Mouse (Mus musculus) CH12.LX (cell line): ENCODE data around the gene Thumpd1. TPM values are rescaled to one million over a fixed set of nuclear protein-coding genes. Genes with fewer than 3 reads are reported as not detected.

Experiments
- DNase-seq: peaks from one replicate; pipeline ENCODE4 v3.0.0-alpha.2; 2013; ENCODE audit errors: extremely low read depth
- H3K27ac ChIP-seq: 2 replicates; pipeline ENCODE4 v1.5.1; 2012; ENCODE audit warnings: low read depth, mild to moderate bottlenecking, control low read depth, moderate library complexity; ENCODE audit not compliant: insufficient read depth
- H3K27me3 ChIP-seq: replicated peaks from 2 replicates; pipeline ENCODE3; 2012; ENCODE audit warnings: inconsistent platforms
- H3K36me3 ChIP-seq, 2 experiments: replicated peaks in 1 of 2; 2 replicates each; pipeline versions ENCODE3 to v1.6.1; 2012; ENCODE audit warnings: inconsistent platforms in 1 of 2, low read length in 1 of 2, mild to moderate bottlenecking in 1 of 2, mixed read lengths in 1 of 2, moderate library complexity in 1 of 2; ENCODE audit not compliant: control insufficient read depth in 1 of 2, insufficient read depth in 1 of 2
- H3K4me1 ChIP-seq, 2 experiments: 2 replicates each; pipeline ENCODE4 v1.6.1; 2012; ENCODE audit warnings: inconsistent platforms in 1 of 2, moderate library complexity in 1 of 2; ENCODE audit not compliant: insufficient read depth in 2 of 2, control insufficient read depth in 1 of 2
- H3K4me2 ChIP-seq: 2 replicates; pipeline ENCODE4 v1.6.1; 2012; ENCODE audit warnings: low read depth, mild to moderate bottlenecking, control low read depth; ENCODE audit not compliant: poor library complexity, insufficient read depth, severe bottlenecking
- H3K4me3 ChIP-seq, 3 experiments: fragments of 150-350 bp in 1 of 3; sonication (generic) in 1 of 3; replicated peaks in 1 of 3; 2 replicates each; pipeline versions ENCODE3 to v1.5.1; 2011 to 2012; ENCODE audit warnings: low read depth in 2 of 3, low read length in 2 of 3, mild to moderate bottlenecking in 2 of 3, moderate library complexity in 2 of 3, control low read depth in 1 of 3, improper control_type of control experiment in 1 of 3, inconsistent platforms in 1 of 3, mixed read lengths in 1 of 3; ENCODE audit not compliant: poor library complexity in 1 of 3
- H3K79me2 ChIP-seq: replicated peaks from 2 replicates; pipeline ENCODE4 v1.6.1; 2012; ENCODE audit warnings: mild to moderate bottlenecking, moderate library complexity; ENCODE audit not compliant: control insufficient read depth, poor library complexity, insufficient read depth, severe bottlenecking; ENCODE audit errors: extremely low read depth
- H3K9ac ChIP-seq: 2 replicates; pipeline ENCODE4 v1.6.1; 2012; ENCODE audit warnings: low read depth, mild to moderate bottlenecking, control low read depth, moderate library complexity; ENCODE audit not compliant: insufficient read depth
- H3K9me3 ChIP-seq: replicated peaks from 2 replicates; pipeline ENCODE3; 2012; ENCODE audit warnings: low read length, inconsistent platforms, mixed read lengths
- ELF1 ChIP-seq: IDR thresholded peaks from 2 replicates; pipeline ENCODE4 v1.6.1; 2014; ENCODE audit warnings: low read depth, mild to moderate bottlenecking, inconsistent platforms, low read length, improper control_type of control experiment
- ETS1 ChIP-seq: conservative IDR thresholded peaks from 2 replicates; pipeline ENCODE4 v1.6.1; 2012; ENCODE audit warnings: low read depth, mild to moderate bottlenecking, inconsistent platforms, low read length, improper control_type of control experiment, moderate library complexity
- JUND ChIP-seq: conservative IDR thresholded peaks from 2 replicates; pipeline ENCODE4 v1.6.1; 2011; ENCODE audit warnings: low read depth, low read length, improper control_type of control experiment
- MAZ ChIP-seq: IDR thresholded peaks from 2 replicates; pipeline ENCODE4 v1.6.1; 2012; ENCODE audit warnings: low read depth, mild to moderate bottlenecking, inconsistent platforms, low read length, improper control_type of control experiment, moderate library complexity
- MEF2A ChIP-seq: IDR thresholded peaks from 2 replicates; pipeline ENCODE4 v1.6.1; 2014; ENCODE audit warnings: low read depth, mild to moderate bottlenecking, inconsistent platforms, low read length, improper control_type of control experiment, borderline replicate concordance
- MXI1 ChIP-seq: IDR thresholded peaks from 2 replicates; pipeline ENCODE4 v1.6.1; 2011; ENCODE audit warnings: mild to moderate bottlenecking, low read depth, low read length, improper control_type of control experiment
- NRF1 ChIP-seq: IDR thresholded peaks from 2 replicates; pipeline ENCODE4 v1.6.1; 2014; ENCODE audit warnings: low read depth, mild to moderate bottlenecking, inconsistent platforms, low read length, improper control_type of control experiment, moderate library complexity
- POLR2AphosphoS2 ChIP-seq: IDR thresholded peaks from 2 replicates; pipeline ENCODE4 v1.6.1; 2011; ENCODE audit warnings: low read depth, low read length, improper control_type of control experiment
- RAD21 ChIP-seq: IDR thresholded peaks from 2 replicates; pipeline ENCODE4 v1.6.1; 2011; ENCODE audit warnings: low read depth, mild to moderate bottlenecking, low read length, improper control_type of control experiment, moderate library complexity
- SIN3A ChIP-seq: IDR thresholded peaks from 2 replicates; pipeline ENCODE4 v1.6.1; 2012; ENCODE audit warnings: low read length, improper control_type of control experiment, inconsistent platforms
- SMC3 ChIP-seq: IDR thresholded peaks from 2 replicates; pipeline ENCODE4 v1.6.1; 2011; ENCODE audit warnings: low read depth, low read length, improper control_type of control experiment
- TCF12 ChIP-seq: IDR thresholded peaks from 2 replicates; pipeline ENCODE4 v1.6.1; 2014; ENCODE audit warnings: low read depth, mild to moderate bottlenecking, inconsistent platforms, low read length, improper control_type of control experiment
- UBTF ChIP-seq: IDR thresholded peaks from 2 replicates; pipeline ENCODE4 v1.6.1; 2012; ENCODE audit warnings: low read depth, mild to moderate bottlenecking, inconsistent platforms, low read length, improper control_type of control experiment, moderate library complexity
- ZKSCAN1 ChIP-seq: IDR thresholded peaks from 2 replicates; pipeline ENCODE4 v1.6.1; 2012; ENCODE audit warnings: low read depth, inconsistent platforms, low read length, improper control_type of control experiment, borderline replicate concordance
- ZNF384 ChIP-seq: IDR thresholded peaks from 2 replicates; pipeline ENCODE4 v1.6.1; 2012; ENCODE audit warnings: low read depth, low read length, improper control_type of control experiment, inconsistent platforms
- dilution Hi-C: fragments of 300-500 bp; cut with MboI; formaldehyde crosslinking; loops from 2 replicates; pipeline ENCODE4 v1.14.3; 2020; ENCODE audit warnings: low sequenced_read_pairs; ENCODE audit not compliant: extremely low pct_unique_long_range_greater_than_20kb, extremely low pct_ligation_motif_present
- in situ Hi-C: fragments of 300-500 bp; cut with MboI; formaldehyde crosslinking; loops from 3 replicates; pipeline ENCODE4 v1.14.3; 2019; ENCODE audit warnings: low sequenced_read_pairs, low pct_ligation_motif_present, low pct_unique_long_range_greater_than_20kb, mixed read lengths
- polyA plus RNA-seq: library from polyadenylated mRNA; unstranded; fragments of >175 nt; gene quantifications from 2 replicates; pipeline ENCODE4 v1.2.1, GENCODE M21; 2012; ENCODE audit warnings: low read depth; ENCODE audit not compliant: insufficient read length
- total RNA-seq, 2 experiments: library from RNA; depleted of rRNA; stranded (reverse); fragments of 300-350 nt in 1 of 2; fragments of >200 nt in 1 of 2; gene quantifications; 2 replicates each; pipeline ENCODE4 v1.2.3; 2012 to 2014

Thumpd1 gene
- total and polyA plus RNA-seq, 3 experiments, result 49.3 to 105 (median 102) TPM

- DNase-seq, result no peak
- TF ChIP-seq MEF2A (no peak), ZNF384 (peak; percentile 22; the same call in 1 of the 2 replicates)
- no peak overlapping the region for H3K9ac ChIP-seq
- no peaks in the 10 kb centered on the region for H3K79me2 ChIP-seq
- dilution Hi-C loops (no loop called here), in situ Hi-C loops (no loop called here)
- H3K4me2 ChIP-seq, result 0 out of 2 replicates have a peak overlapping the region, but pooled peaks have one; percentile 13
- no peak overlapping the region for H3K4me3 ChIP-seq
- peaks cover 0 to 7% of the 10 kb centered on the region in 2 experiments; a peak in 2 of 4 replicates for H3K4me1 ChIP-seq
- H3K27ac ChIP-seq, result no peak overlapping the region
- H3K27me3 ChIP-seq, result peaks cover 4% of the 10 kb centered on the region
- no peaks in the 10 kb centered on the region for H3K9me3 ChIP-seq
- no peaks in the 10 kb centered on the region for H3K36me3 ChIP-seq
These were observed 28.3 kb downstream of the Thumpd1 start for GRCm38 (mm10) chr7:119692302-119692701.

DNA sequence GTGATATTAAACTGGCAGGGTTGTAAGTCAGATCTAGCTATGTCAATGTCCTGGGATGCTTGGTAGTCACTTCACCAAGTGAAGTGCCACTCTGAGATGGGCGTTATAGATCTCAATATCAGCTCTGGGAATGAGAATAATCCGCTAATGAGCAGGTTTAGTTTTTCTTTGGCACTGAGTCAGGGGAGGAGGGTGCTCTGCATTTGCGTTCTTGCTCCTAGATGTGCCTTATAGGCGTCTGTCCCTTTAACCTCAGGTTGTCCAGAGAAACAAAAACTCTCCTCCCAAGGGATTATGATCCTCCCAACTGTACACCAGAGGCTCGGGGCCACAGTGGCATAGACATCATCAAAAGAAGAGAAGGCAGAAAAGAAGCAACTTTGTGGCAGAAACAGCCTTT is 30.9 kb downstream of the Thumpd1 start, which contains the start of gene Acsm4:
Acsm4 (plus strand) TSS at position 301 of the 400 bp plus-strand sequence.
- H3K27me3 ChIP-seq, result peaks cover 4% of the 10 kb centered on the region
- in situ Hi-C loops, result no loop called here
- TF ChIP-seq JUND (no peak), RAD21 (no peak), UBTF (no peak), ZKSCAN1 (no peak), ZNF384 (no peak), ETS1 (no peak), POLR2AphosphoS2 (no peak)

DNA sequence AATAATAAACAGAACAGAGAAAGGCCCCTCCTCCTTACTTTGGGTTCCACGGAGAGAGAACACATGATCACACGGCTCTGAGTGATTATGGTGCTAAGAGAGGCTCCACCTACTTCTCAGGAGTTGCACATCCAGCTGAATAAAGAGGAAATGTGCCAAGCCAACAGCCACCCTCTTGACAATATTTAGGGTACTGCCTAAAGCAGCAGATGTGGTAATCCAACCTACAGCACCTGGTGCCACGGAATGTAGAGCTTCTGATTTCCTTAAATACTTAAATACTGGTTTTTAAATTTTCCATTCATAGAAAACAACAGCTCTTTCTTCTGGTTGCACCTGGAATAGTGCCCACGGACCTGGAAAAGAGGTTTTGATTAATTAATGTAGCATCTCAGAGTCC is 37.9 kb downstream of the Thumpd1 start:
- DNase-seq, result no peak
- Histone ChIP-seq H3K9ac (no peak overlapping the region), H3K79me2 (no peaks in the 10 kb centered on the region), H3K4me2 (no peak overlapping the region), H3K36me3 (no peaks in the 10 kb centered on the region), H3K27ac (no peak overlapping the region), H3K27me3 (no peaks in the 10 kb centered on the region)
- dilution Hi-C loops, result no loop called here
- TF ChIP-seq MAZ (no peak), UBTF (no peak), MEF2A (no peak), TCF12 (no peak), JUND (no peak), ELF1 (no peak), SIN3A (no peak), NRF1 (no peak), SMC3 (no peak), ZNF384 (no peak), POLR2AphosphoS2 (no peak), MXI1 (no peak)
- TF ChIP-seq, all 38 proteins: peak for 0
- Histone ChIP-seq H3K4me1 (no peaks in the 10 kb centered on the region), H3K9me3 (no peaks in the 10 kb centered on the region), H3K4me3 (no peak overlapping the region)
- in situ Hi-C loops, result no loop called here

More for the DNA sequence above, 30.9 kb downstream of the Thumpd1 start, which contains the start of gene Acsm4:
- dilution Hi-C loops, result no loop called here
- Histone ChIP-seq H3K4me2 (no peak within 1 kb of the TSS), H3K79me2 (no peaks in the 10 kb centered on the region), H3K27ac (no peak within 1 kb of the TSS), H3K9ac (no peak within 1 kb of the TSS), H3K4me1 (peaks cover 0 to 7% of the 10 kb centered on the region in 2 experiments; a peak in 2 of 4 replicates), H3K36me3 (no peaks in the 10 kb centered on the region), H3K4me3 (no peak within 1 kb of the TSS), H3K9me3 (no peaks in the 10 kb centered on the region)
- DNase-seq, result no peak
